Mouse (Mus musculus) T-cell, adult 2 months (primary cell): Measurements from ENCODE around the gene Ms4a18.

Experiments
- DNase-seq: peaks from one replicate; pipeline ENCODE4 v3.0.0; 2022; ENCODE audit warnings: low spot score

Gene Ms4a18

DNA sequence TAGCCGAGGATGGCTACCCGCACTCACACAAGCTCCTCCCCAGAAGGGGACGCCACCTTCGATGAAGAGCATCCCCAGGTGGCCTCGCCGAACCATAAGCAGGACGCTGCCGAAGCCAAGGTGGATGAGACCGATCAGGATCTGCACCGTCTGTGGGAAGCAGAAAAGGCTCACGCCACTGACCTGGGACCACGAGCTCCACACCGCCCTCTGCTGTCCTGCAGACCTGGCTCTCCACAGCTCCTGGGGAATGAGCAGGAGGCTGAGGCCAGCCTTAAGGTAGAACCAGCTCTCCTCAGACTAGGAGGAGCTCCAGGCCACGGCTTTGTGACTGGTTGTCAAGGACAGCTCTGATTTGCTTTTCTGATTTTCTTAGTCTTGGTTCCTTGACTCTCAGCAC, 34.7 kb downstream of the Ms4a18 start:
- DNase-seq = peak; percentile 7

- DNase-seq = no peak
These were observed 37.6 kb downstream of the Ms4a18 start for GRCm38 (mm10) chr19:10980210-10980609.

GRCm38 (mm10) chr19:10979184-10980168, 38.4 kb downstream of the Ms4a18 start:
- DNase-seq = peak; percentile 90

GRCm38 (mm10) chr19:10976318-10976717, 41.5 kb downstream of the Ms4a18 start:
- DNase-seq = peak; percentile 8

GRCm38 (mm10) chr19:10975187-10975586, 42.6 kb downstream of the Ms4a18 start:
- DNase-seq = no peak

DNA sequence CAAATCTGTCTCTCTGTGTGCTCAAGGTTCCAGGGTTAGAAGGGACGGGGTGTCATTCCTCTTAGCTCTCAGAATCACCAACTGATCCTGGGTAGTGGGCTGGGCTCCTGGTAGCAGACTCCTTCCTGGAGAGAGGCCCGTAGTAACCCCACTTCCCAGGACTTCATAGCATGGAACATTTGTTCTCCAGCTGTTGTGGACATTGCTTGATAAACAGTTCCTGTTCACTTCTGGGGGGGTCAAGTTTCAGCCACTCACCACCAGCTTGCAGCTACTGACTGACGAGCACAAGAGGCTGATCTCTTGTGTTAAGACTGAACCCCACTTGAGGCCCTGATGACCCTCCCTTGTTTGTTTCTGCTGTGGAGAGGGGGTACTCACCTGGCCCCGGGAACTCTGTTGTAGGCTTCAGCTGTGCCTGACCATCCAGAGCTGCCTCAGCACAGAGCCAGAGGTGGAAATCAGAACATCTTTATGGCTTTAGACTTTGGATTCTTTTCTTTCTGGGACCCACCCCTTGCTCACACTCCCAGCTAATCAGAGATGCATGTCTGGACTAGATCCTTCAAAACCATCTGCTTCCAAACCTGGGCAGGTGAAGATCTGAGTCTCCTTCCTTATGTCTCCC, 43.5 kb downstream of the Ms4a18 start, which contains the start of gene Ms4a10:
Ms4a10 (minus strand) TSS at position 433 of the 628 bp plus-strand sequence.
- DNase-seq = no peak

- DNase-seq = no peak
These were observed 44.6 kb downstream of the Ms4a18 start for GRCm38 (mm10) chr19:10973187-10973586.

DNA sequence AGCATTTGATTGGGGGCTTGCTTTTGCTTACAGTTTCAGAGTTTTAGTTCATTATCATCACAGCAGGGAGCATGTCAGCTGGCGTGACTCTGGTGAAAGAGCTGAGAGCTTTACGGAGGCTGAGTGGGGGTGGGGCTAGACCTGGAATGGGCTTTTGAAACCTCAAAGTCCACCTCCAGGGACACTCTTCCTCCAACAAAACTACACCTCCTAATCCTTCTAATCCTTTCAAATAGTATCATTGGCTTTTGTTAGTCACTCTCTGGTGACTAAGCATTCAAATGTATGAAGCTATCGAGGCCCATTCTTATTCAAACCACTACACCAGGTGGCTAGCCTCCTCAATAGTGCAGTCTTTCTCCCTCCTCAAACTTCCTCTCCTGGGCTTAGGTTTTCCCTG, 45.2 kb downstream of the Ms4a18 start:
- DNase-seq = no peak

GRCm38 (mm10) chr19:10970457-10970856, 47.4 kb downstream of the Ms4a18 start:
- DNase-seq = no peak

DNA sequence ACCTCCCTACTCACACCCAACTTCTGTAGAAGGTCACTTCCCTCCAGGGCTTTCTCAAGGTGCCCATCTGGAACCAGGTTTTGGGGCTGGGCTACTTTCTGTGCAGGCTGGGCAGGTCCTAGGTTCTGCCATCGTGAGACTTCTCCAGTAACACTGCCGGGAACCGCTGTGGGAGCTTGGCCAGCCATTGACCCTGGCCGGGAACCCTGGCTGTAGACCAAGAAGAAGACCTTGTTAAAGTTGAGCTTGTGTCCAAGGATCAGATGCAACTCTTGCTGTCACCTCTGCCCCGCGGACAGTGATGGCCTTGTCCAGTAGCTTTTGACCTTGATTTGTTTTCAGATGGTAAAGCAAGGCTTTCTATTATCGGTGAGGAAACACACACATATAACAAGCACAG, 49.3 kb downstream of the Ms4a18 start:
- DNase-seq = no peak

DNA sequence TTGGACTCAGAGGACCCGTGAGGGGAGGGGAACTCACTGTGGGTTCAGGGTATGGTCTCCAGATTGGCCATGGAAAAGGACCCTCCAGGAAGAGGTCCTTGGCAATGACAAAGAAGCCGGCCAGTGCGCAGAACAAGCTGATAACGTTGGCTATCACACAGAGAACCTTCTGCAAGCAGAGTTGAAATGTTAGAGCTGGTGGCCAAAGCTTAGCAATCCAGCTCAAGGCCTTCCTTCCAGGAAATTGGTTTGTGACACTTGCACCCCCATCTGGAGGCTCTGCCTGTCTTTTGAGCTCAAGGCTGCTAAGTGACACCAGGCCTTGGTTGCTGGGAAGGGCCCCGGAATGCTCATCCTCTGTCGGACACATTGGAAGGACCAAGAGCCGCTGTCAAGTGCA, 52.1 kb downstream of the Ms4a18 start:
- DNase-seq = no peak

DNA sequence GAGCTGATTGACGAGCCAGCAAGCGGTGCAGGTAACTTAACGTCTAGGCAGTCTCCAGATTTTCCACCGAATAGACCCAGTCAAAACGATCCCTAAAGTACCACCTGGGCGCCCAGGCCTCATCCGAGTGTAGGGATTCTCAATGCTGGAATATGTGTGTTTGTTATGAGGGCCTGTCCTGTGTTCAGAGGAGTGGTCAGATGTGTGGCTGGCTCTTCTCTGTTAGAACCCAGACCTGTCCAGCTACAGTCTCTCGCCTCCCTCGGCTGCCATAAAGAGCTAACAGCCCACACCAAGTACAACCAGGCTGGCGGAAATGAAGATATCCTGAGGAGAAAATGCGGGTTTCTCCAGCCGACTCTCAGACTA, 57.9 kb downstream of the Ms4a18 start:
- DNase-seq = no peak

- peak; percentile 56 for DNase-seq
These were observed 58.5 kb downstream of the Ms4a18 start for GRCm38 (mm10) chr19:10959085-10959977.

DNA sequence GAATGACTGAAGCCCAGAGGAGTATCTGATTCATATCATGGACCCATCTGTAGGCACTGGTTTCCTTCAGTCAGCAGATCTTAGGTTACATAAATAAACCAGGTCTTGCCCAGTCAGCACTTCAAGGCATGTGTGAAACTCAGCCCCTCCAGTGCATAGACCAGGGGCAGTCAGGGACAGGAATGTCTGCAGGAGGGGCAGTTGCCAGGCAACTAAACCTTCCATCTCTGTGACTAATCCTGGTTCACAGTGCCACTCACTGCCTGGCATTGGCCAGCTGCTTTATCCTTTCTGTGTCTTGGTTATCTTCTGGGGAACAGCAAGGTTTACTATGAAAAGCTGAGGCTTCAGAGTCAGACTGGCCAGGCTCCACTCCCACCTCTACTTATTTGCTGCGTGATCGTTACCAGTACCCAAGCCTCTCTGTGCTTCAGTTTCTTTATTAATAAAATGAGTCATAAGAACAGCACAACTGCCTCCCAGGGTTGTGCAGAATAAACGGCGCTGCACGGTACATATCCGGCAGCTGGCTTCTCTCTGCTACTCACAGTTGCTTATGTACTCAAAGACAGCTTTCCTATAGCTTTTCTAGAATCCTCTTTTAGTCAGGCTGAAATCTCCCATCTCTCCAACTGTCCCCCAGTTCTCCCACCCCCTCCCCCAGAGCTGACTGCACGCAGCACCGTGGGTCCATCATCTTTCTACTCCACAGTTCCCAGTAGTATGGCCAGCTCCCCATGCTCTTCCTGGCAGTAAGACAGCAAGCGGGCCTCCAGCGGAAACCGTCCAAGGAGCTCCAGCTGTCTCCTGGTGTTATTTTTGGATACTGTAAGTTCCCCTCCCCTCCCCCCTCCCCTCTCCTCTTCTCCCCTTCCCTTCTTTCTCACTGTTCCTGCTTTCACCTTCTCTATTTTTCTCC, 65.6 kb downstream of the Ms4a18 start:
- no peak for DNase-seq

DNA sequence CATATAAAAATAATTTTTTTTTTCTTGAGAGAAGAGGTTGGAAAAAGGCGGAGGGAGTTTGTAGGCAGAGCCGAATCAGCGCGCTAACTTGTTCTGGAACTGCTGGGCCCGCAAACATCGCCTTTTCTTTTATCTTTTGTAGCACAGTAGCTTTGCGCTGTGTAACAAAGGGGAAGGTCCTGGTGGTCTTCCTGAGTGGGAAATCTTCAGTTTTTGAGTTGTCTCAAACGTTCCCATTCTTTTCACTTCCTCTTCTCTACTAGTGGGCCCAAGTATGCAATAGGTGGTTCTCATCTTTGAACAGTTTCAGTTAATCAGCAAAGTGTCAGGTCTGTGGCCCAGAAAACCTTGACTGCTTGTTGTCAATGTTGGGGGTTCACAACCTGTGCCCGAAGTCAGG, 68.3 kb downstream of the Ms4a18 start:
- no peak for DNase-seq

GRCm38 (mm10) chr19:10949112-10949511, 68.7 kb downstream of the Ms4a18 start, which contains the start of gene Ccdc86:
Ccdc86 (minus strand) TSS chr19:10949266.
- DNase-seq = peak; percentile 97

DNA sequence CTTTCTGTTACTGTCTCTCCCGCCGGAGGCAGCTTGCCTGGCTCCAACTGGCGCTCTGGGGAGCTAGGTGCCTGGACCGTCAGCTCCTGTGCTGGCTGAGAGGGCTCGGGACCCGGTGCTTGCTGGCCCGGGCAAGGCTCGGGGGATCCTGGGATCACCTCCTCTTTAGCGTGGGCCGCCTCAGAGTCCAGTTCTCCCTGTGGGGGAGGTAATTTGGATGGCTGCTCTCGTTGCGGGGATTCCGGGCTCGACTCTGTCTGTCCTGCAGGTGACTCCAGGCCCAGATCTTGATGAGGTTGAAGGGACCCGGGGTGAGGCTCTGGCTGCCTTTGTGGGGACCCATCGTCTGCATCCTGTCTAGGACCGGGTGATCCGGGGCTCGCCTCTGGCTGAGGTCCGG, 69.4 kb downstream of the Ms4a18 start:
- peak; percentile 12 for DNase-seq

DNA sequence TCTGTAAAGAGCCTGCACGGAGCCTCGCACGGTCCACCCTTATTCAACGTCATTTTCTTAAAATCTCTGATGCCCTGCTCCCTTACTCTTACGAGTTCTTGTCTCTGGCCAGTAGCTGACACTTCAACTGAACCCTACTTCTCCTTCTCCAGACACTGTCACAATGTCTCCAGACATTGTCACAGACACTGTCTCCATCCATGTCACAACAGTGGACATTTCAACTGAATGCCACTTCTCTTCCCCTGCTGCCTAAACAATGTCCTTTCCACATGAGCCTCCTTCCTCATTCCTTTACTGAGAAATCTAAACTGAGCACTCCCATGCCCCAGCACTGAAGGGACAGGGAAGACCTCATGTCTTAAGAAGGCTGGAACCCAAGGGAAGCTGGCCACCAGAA, 70.6 kb downstream of the Ms4a18 start:
- DNase-seq = no peak
